Mouse (Mus musculus): ENCODE results near the gene Sult2a1.
"Not testable (repeated sequence)": the region's sequence is repeated elsewhere in the genome, so short reads cannot be mapped to it uniquely, and the experiment has no call there.

Sult2a1 gene

GRCm38 (mm10) chr7:13837309-13837708 lies at the start of gene Sult2a1:
Gene Sult2a1 (minus strand): TSS chr7:13837409.
- not testable (repeated sequence) for DNase-seq (ENCODE audit: low spot score)

- DNase-seq (ENCODE audit: low spot score), result no peak
These were observed 23.3 kb downstream of the Sult2a1 start for GRCm38 (mm10) chr7:13813913-13814312.

Data from ovary, postnatal 14 days (tissue).